ENCODE assay signal across 10 mouse cellular contexts in genomic region chr3:30498202-30498828, GRCm38 (mm10). TPM values are rescaled to one million over a fixed set of nuclear protein-coding genes. Genes with fewer than 3 reads are reported as not detected.
DNase-seq lines count a peak whose midpoint lies in the region; ATAC-seq and TF ChIP-seq lines count a peak whose summit lies in the region.
"Had no signal": no experiment of that assay in that cellular context is flagged by ENCODE, and none has a peak within 500 bp of the region (broad histone marks: within the 10 kb centered on the region; RNA-seq: fewer than 3 reads in every experiment).

No protein-coding gene starts in this region.

- WGBS in heart, postnatal 0 days = 30% methylated on average over 9 of the region's 9 CpGs

- no peak overlapping the region for H3K9ac ChIP-seq in heart, postnatal 0 days (replicated peaks; ENCODE audit: low read depth, low read length)
- H3K9ac ChIP-seq: neural tube, embryonic 12.5 days had no signal

- no peaks in the 10 kb centered on the region for H3K27me3 ChIP-seq in heart, postnatal 0 days (ENCODE audit: control insufficient read depth, insufficient read depth, low read length)
- H3K27me3 ChIP-seq: neural tube, embryonic 12.5 days had no signal

- no peak for TF ChIP-seq CTCF in heart, postnatal 0 days (IDR thresholded peaks at IDR 0.05; ENCODE audit: low read depth)

- 0 out of 2 replicates have a peak overlapping the region, but pooled peaks have one; percentile 20 for H3K4me2 ChIP-seq in heart, postnatal 0 days (ENCODE audit: low read depth, low read length)
- H3K4me2 ChIP-seq: neural tube, embryonic 12.5 days had no signal

- no peak overlapping the region for H3K4me3 ChIP-seq in heart, postnatal 0 days (ENCODE audit: low read depth, low read length)
- H3K4me3 ChIP-seq: neural tube, embryonic 12.5 days had no signal

- H3K27ac ChIP-seq in heart, postnatal 0 days (ENCODE audit: low read depth) = no peak overlapping the region
- H3K27ac ChIP-seq: neural tube, embryonic 12.5 days had no signal

- DNase-seq in kidney, adult 9 months = peak; percentile 19
- DNase-seq in kidney, adult 8-10 months = no peak
- peak; percentile 56 for DNase-seq in embryo, embryonic 11 days
- no peak for DNase-seq in heart, postnatal 0 days (ENCODE audit: low spot score)
- peak; percentile 32 to 55 for DNase-seq in lung, postnatal 4 days
- DNase-seq in adrenal gland, postnatal 25 days = no peak
- DNase-seq in layer of hippocampus, postnatal 25 days (ENCODE audit: extremely low spot score in 1 of 2, low spot score in 1 of 2) = no peak
- DNase-seq: right cerebral cortex, postnatal 4 days; thymus, adult 18-20 months had no signal

- no peak for TF ChIP-seq EP300 in heart, postnatal 0 days (IDR thresholded peaks at IDR 0.05; ENCODE audit: low read depth)

- peaks cover under 1% of the 10 kb centered on the region; the same call in 1 of the 2 replicates for H3K9me3 ChIP-seq in heart, postnatal 0 days (replicated peaks; ENCODE audit: control insufficient read depth, low read length)
- H3K9me3 ChIP-seq: neural tube, embryonic 12.5 days had no signal

- ATAC-seq in heart, postnatal 0 days (ENCODE audit: insufficient read depth, low read depth) = no peak

- H3K4me1 ChIP-seq in heart, postnatal 0 days (ENCODE audit: control insufficient read depth, insufficient read depth) = no peaks in the 10 kb centered on the region
- H3K4me1 ChIP-seq: neural tube, embryonic 12.5 days had no signal

- H3K36me3 ChIP-seq in heart, postnatal 0 days (replicated peaks; ENCODE audit: control insufficient read depth, insufficient read depth, low read length) = no peaks in the 10 kb centered on the region
- H3K36me3 ChIP-seq: neural tube, embryonic 12.5 days had no signal

RNA-seq across cellular contexts. Expression of gene Mecom, which starts 49.5 kb away (rescaled TPM):
- 18.9 and 29.6 TPM in 2 replicates for total RNA-seq in heart, postnatal 0 days (2014; rRNA removed; ENCODE audit: low replicate concordance)
- polyA plus RNA-seq in heart, postnatal 0 days (2015; fragmentation: Nextera tagmentation; extraction: Ambion mirVana) = 8.4 and 8.5 TPM in 2 replicates
- 4.1 and 7.1 TPM in 2 replicates for total RNA-seq in adrenal gland, postnatal 25 days (2021)
- total RNA-seq in layer of hippocampus, postnatal 25 days (2021) = 1 to 10 TPM; 2.8 to 3.9 TPM

Comparison
In these comparisons a context has a peak if more than half of its experiments do, and no peak if none do; other contexts are left out.
1. DNase-seq: peak in kidney, adult 9 months (single experiment), embryo, embryonic 11 days (single experiment) and lung, postnatal 4 days (2 of 2); none in kidney, adult 8-10 months (0 of 2), heart, postnatal 0 days (single experiment), adrenal gland, postnatal 25 days (single experiment) and layer of hippocampus, postnatal 25 days (0 of 2).